Mouse (Mus musculus): ENCODE measurements around the gene Scoc.
"Not testable (repeated sequence)": the region's sequence is repeated elsewhere in the genome, so short reads cannot be mapped to it uniquely, and the experiment has no call there.

Scoc gene

DNA sequence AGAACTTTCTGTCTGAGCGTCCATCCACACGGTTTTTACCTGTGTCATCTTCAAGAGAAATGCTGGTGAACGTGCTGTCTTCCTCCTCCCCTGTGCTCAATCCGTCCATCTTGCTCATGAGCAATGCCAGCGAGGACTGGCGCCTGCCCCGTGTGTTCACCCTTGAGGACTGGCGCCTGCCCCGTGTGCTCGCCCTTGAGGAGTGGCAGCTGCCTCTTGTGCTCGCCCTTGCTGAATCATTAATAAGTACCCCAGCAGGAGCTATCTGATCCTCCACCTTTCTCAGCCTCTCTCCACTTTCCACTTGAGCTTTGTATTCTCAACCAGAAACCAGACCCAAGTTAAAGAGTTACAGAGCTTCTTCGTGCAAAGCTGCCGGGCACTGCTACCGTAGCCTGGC, at the start of gene Scoc:
TSS of gene Scoc (minus strand) at position 170 of the 400 bp plus-strand sequence.
- DNase-seq: peak; percentile 12 to 55

DNA sequence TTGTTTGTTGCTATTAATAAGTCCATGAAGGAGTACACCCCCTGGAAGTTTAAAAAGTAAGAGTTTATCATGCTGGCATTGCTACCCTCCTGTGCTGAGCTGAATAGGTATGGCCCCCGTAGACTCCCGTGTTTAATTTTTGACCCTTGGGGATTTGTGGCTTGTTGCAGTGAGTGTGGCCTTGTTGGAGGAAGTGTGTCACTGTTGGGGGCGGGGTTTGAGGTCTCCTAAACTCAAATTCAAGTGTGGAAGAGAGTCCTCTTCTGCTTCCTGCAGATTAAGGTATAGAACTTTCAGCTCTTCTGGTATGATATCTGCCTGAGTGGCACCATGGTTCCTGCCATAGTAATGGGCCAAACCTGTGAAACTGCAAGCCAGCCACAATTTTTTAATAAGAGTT, 1.4 kb upstream of the Scoc start:
- no peak for DNase-seq

DNA sequence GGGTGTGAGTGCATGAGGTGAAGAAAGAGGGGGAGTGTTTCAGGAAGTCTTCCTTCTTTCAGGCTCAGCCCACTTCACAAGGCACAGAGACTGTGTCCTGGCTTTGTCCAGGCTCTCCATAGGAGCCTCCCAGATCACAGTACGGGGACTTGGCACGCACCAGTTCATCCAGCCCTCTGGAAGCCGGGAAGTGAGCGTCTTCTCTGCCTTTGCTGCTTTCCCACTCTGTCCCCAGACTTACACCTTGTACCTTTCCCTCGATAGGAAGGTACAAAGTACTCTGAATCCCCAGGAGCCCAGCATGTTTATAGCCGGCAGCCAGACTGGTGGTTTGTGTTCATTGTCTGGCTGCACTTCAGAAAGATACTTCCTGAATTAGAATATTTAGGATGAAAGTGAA, 1.1 kb downstream of the Scoc start:
- no peak for DNase-seq

DNA sequence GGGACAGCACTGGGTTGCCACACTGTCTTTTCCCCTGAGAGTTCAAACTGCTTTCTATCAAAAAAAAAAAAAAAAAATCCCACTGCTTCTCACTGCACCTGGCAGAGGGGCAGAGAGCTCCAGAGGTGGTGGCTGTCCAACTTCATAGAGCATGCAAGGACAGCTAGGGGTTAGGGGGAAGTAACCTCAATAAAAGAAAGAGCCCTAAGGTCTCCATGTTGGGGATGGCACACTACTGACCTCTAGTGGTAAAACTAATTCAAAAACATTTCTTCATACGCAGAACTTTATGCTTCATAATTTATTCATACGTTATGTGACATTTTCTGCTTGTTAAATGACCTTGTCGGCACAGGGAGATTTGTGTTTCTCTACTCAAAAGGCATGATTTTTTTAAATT, 7.1 kb downstream of the Scoc start:
- DNase-seq: no peak

DNA sequence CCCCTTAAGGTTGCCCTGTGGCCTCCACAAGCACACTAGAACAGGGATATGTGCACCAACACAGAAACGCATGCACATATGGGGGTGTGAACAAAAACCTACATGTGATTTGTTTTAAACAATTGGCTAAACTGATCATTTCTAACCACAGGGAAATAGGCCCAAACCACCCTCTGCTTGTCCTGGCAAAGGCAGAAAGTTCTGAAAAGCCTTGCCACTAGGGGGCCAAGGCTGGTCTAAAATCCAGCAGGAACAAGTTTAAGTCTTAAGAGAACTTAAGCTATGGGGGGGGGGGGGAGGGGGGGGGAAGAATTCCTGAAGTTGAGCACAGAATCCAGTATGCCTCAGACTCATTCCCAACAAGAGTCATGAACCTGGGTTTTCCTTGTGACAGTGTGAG, 8.2 kb downstream of the Scoc start:
- peak; percentile 34 to 53 for DNase-seq

DNA sequence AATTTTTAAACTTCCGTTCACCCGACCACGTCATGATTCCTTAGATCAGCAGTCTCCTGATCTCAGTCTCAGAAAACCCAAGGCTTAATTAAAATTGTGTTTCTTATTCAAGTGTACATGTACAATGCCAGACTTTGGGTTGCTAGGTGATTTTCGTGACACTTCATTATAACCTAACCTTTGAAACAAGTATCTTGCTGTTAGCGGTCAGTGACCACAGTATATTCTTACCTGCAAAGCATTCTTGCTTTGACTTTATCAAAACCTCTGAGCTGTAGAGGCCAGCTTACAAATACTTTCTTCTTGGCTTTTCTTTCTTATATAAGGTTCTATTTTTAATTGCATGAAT, 15.2 kb downstream of the Scoc start:
- DNase-seq: no peak

DNA sequence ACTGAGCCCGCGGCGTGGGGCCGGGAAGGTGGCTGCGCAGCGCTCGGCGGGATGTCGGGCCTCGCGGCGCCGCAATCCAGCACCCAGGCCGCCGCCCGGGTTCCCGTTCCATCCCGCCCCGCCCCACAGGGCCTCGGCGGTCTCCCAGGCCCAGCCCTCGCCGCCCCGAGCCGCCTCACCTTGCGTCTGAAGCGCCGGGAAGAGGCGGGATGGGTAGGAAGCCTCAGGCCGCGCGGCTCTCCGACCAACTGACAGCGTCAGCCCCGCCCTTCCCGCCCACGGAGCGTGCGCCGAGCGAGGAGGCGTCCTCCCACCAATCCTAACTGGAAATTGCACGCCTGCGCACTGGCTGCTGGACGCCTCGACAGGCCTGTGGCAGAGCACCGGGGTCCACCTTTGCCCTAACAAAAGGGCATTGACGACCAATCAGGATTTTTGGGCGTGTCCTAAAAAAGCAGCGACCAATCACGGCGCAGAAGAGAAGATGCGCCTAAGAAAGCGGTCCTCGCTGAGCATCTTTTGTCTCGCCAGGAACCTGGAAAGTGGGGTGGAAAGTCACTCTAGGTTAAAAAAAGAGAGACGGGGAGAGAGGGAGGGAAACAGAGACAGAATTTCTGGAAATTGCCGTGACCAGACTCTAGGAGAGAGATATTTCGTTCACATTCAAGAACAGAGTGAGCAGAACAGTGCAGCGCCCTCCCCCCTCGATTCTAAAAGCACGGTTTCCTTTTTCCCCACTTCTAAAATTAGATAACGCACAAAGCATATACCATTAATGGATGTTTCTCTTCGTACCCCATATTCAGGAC, 15.7 kb downstream of the Scoc start:
- peak; percentile 98 to 99 for DNase-seq

DNA sequence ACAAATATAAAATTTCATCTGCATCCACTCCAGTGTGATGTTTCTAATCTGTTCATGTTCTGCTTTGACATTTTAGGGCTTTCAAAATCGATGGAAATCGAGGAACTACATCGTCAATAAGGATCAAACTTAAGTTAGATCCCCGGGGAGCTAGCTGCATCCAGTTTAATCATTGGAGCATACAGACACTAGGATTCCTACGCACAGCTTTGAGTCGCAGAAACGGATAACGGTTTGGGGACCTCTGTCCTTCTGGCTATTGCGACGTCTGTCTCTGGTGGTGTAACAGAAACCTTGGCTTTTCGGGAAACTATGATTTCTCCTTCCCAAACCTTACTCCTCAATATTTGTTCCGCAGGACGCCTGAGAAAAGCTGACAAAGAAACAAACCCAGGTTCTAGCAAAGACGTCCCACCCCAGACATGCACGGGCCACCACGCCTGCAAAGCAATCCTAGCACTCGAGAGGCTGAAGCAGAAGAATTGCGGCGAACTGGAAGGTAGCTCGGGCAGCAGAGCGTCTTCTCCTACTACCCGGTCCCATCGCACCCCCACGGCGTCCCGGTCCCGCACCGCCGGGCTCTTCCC, 16.4 kb downstream of the Scoc start:
- no peak for DNase-seq

DNA sequence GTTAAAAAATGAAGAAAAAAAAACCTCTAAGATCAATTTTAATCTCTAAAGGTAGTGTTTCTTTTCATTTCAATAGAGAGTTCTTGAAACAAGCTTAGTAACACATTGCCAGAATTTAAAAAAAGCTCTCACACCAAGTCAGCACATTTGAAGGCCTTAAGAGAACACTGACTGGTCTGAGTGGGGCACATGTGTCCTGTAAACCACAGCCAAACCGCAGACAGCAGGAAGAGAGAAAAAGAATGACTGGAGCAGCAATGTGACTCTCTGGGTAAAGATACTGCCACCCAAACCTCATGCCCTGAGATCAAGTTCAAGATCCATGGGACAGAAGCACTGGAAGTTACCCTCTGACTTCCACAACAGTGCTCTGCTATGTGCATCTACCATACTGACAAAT, 21.1 kb downstream of the Scoc start:
- no peak for DNase-seq

DNA sequence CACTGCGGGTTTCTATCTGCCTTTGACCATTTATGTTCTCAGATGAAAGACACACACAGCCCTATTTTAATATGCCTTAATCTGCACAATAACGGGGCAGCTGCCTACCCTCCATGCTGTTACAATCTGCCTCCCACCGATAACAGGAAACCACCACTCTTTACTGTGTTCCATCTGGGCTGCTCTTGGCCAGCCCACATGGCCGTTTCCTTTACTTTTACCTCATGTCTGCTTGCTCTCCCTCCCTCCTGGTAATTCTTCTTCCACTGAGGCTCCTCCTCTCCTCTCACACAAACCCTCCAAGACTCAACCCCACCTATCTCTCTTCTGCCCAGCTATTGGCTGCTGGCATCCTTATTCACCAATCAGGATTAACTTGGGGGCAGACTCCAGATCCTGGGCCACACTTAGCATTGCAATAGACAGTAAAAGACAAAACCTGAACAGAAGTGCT, 29.1 kb downstream of the Scoc start:
- DNase-seq: no peak

DNA sequence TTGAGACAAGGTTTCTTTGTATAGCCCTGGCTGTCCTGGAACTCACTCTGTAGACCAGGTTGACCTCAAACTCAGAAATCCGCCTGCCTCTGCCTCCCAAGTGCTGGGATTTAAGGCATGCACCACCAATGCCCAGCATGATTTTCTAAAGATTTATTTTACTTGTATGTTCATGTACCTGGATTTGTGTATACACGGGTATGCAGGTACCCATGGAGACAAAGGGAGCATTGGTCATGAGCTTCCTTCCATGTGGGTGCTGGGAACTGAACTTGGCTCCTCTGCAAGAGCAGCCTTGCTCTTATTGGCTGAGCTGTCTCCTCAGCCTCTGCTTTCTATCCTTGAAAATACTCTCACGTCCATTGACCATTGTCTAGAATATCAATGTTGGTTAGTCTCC, 29.6 kb downstream of the Scoc start:
- DNase-seq: not testable (repeated sequence)

DNA sequence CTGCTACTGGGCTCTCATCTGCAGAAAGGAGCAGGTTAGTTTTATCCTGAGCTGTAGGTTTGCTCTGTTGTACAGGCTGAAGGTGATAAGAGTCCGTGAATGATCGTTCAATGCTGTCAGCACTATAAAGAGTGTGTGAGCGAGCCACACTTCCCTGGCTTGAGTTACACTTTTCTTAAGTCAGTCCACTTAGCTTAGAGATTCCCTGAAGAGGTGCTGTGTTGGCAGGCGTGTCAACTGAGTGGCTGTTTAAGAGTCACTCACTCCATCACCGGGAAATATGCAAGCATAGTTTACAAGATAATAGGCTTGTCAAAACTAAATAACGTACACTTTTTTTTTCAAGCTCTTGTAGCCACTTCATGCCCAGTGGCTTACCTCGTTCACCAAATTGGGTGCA, 31.2 kb downstream of the Scoc start:
- DNase-seq: peak in 1 of 2 experiments; percentile 57

DNA sequence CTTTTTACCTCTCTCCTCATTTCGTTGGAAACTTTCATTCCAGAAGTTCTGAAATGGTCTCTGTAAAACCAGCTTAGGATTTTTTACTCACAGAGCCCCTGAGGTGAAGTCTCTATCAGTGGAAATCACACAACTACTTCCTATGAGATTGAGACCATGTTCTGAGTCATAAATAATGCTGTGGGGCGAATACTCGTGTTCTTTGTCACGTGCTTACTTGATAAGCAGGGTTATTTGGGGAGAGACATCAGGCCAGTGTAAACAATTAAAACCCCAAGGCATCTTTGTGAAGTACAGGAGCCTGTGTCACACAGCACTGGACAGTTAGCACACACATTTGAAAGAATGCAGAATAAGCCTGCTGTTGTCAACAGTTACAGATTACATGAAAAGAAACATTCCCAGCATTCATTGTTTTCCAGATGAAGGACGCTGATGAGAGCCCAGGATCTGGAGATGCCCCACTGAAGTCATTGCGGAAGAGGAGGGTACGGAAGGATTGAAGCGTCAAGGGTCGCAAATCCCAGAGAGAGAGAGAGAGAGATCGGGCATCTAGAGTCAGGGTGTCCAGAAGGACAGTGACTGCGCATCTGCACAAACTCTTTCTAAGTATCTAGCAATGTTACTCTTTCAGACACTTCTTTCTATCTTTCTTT, 32.0 kb downstream of the Scoc start:
- DNase-seq: no peak

DNA sequence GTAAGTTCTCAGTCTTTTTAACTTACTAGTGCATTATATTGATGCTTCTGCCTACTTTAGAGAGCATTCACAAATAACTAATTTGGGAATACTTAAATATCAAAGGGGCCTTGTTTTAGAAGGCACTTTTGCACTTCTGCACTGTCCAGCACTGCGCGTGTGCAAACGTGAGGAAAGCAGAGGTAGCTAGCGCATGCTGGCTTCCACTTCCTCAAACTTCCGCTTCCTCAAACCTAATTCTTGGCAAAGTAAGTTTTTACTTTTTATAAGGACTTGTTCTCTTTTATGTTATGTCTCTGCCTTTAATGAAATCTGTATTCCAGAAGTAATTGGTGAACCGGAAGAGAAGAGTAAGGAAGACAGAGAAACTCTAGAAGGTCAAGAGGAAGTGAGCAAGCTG, 33.0 kb downstream of the Scoc start:
- DNase-seq: no peak

DNA sequence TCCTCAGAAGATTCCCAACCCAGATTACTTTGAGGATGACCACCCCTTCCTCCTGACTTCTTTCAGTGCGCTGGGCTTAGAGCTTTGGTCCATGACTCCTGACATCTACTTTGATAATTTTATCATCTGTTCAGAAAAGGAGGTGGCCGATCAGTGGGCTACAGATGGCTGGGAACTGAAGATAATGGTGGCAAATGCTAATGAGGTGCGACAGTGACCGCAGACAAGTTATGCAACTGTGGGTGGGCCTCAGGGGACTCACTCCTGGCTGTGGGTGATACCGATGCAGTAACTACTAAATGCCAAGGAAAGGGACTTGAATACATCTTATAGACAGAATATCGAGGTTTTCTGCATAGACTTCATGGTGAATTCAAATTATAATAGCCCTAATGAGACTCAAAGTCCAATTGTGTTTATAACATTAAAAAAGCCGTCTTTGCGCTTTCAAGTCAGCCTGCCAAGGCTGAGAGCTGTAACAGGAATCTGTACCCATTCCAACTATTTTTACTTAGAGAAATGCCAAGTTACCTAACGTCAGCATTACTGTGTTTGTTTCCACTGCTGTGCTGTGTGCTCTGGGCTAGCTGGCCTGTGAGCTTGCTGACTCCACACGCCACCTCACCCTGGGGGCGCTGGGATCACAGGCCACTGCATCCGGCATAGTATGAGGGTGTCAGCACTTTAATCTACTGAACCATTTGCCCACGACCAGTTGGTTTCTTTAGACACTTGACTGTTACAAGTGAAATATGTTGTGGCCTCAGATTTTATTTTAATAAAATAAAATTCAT, 35.0 kb downstream of the Scoc start:
- peak in 1 of 2 experiments; percentile 48 for DNase-seq

DNA sequence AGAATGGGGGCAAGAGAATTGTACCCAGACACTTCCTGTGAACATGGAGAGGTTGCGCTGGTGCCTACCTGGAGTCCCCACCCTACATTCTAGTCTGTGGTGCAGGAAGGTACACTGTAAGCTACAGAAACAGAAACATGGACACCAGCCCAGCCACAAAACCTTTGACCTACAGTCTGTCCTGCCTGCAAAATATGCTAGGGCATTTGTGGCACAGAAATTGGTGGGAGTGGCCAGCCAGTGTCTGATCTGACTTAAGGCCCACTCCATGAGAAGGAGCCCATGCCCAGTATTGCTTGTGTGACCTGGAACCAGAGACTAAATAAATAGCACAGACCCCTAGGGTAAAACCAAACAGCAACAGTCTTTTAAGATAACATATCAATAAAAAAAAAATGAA, 36.8 kb downstream of the Scoc start:
- no peak for DNase-seq

DNA sequence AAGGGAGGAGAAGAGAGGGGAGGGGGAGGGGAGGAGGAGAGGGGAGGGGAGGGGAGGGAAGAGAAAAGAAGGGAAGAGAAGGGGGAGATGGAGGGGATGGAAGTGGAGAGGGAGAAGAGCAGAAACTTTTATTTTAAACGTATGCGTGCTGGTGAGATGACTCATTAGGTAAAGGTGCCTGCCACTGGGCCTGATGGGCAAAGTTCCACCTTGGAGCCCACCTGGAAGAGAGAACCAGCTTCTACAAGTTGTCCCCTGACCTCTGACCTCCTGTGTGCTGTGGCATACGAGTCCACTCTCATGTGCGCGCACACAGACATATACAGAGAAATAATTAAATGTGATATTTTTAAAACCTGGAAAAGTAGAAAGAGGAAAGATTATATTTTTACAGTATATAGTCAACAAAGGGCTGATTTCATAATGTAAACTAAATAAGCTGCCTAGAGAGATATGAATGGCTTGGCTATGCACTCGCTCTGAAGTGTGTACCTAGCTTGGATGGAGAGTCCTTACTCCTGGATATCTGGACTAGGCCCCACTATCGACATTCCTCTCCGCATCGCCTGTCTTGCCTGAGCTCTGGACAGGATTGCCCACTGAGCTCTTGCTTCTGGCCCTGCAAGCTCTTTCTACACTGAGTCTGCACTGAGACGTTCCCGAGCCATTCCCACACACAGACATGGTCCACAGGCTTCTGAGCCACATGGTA, 39.2 kb downstream of the Scoc start:
- DNase-seq: peak; percentile 25 to 53

DNA sequence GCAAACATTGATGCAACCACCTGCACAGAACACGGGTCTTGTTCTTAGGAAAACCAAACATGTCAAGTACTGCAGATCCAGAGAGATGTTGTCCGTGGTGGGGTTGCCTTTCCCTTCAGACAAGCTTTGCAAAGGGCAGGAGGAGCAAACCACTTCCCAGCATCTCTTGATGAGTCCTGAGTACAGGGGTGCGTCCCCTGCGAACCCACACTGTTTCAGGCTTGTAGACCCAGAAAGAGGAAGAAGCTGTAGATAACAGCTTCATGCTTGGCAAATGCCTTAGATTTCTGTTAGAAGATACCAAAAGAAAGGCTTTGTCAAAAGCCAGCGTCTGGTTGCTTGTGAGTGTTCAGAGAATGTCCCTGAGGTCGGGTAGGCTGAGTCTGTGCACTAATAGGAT, 40.2 kb downstream of the Scoc start:
- DNase-seq: no peak

DNA sequence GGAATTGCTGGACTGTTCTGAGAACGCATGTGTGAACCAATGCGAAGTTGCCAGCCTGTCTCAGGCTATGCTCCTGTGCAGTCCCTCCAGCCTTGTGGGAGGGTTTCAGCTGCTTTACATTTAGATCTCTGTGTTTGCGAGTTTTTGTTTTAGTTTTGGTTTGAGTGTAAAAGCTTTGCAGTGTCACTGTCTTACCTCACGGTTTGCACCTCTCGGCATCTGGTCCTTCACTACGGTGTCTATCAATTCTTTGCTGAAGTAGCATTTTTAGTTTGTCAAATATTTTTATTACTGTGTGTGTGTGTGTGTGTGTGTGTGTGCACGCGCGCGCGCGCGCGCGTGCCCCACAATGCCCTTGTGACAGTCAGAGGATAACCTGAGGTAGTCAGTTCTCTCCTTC, 41.3 kb downstream of the Scoc start:
- DNase-seq: no peak

DNA sequence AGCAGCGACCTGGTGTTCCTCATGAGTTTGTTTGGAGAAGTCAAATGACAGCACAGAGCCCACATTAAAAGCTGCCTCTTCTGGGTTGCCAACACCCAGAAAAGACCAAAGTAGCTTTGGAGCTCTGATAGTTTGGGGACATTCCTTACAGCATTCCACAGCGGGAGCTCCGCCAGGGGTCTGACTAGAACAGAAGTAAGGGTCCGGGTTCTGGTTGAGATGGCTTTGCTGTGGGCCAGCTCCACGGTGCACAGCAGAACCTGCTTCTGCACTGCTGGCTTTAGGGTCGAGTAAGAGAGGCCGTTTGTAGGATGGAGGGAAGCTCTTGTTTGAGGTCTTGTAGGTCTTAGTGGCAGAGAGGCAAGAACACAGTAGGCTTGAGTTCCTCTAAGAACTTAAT, 49.7 kb downstream of the Scoc start:
- DNase-seq: no peak

DNA sequence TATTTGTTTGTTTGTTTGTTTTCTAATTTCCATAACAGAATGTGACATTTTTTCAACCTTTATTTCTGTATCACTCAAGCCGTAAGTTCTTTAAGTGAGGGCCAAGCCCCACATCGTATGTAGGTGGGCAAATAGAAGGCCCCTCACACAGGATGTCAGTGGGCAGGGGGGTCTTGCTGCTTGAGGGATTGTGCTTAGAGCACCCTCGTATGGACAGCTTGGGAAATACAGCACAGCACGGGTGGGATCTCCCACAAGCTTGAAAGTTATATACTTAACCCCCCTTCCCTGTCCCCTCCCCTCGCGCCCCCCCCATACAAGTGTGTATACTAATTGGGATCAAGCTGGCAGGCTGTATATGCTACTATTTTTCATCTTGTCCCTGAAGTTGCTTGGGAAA, 51.4 kb downstream of the Scoc start:
- no peak for DNase-seq

DNA sequence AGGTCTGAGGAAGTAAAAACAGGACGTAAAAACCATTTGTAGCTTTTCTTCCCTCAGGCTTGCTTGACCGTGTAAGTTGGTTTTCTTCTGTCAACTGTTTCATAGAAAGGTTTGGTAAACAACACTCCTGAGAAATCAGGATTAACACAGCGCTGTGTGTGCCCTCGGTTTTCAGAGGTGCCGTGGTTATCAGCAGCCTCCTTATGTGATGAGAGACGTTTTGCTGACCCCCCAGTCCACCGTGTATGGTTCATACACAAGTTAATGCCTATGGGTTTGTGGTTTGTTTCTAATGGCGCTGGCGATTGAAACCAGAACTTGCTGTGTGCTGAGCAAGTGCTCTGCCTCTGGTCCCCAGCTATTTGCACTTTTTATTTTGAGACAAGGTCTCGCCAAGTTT, 52.6 kb downstream of the Scoc start:
- DNase-seq: no peak

DNA sequence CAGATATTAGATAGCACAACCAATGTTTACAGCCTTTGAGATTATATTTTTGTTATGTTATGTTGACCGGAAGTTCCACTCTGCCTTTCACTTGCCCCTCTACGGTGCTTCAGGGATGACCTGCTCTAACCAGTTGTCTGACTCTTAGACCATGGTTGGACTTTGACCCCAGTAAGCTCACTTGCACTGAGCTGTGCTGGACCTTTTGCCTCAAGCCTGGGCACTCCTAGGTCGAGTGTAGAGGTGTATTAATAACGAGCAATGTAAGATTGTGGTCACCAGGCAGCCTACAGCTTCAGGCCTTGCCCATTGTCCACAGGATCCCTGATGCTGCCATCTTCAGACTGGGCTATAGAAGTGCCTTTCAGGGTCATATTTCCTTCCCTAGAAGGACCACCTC, 60.5 kb downstream of the Scoc start:
- DNase-seq: no peak

Data from lung, postnatal 4 days (tissue).